In genomic region chr5:92136536-92137238, GRCm38 (mm10) we compare ENCODE assay signal across 8 mouse cellular contexts. TPM values are rescaled to one million over a fixed set of nuclear protein-coding genes. Genes with fewer than 3 reads are reported as not detected.
DNase-seq lines count a peak whose midpoint lies in the region; ATAC-seq and TF ChIP-seq lines count a peak whose summit lies in the region.

No protein-coding gene starts in this region.

- no peak overlapping the region for H3K9ac ChIP-seq in kidney, postnatal 0 days (ENCODE audit: low read depth, low read length)
- H3K9ac ChIP-seq in embryonic facial prominence, embryonic 14.5 days (ENCODE audit: low read depth, low read length) = peak overlapping the region; percentile 60; the same call in 1 of the 2 replicates
- no peak overlapping the region for H3K9ac ChIP-seq in intestine, postnatal 0 days (ENCODE audit: low read depth, low read length)
- peak overlapping the region; percentile 74 for H3K9ac ChIP-seq in neural tube, embryonic 13.5 days

- 62% methylated on average over 9 of the region's 9 CpGs for WGBS in kidney, postnatal 0 days
- 58% methylated on average over 9 of the region's 9 CpGs for WGBS in embryonic facial prominence, embryonic 14.5 days
- 62% methylated on average over 9 of the region's 9 CpGs for WGBS in intestine, postnatal 0 days
- 66% methylated on average over 9 of the region's 9 CpGs for WGBS in neural tube, embryonic 13.5 days

- no peak for TF ChIP-seq CTCF in kidney, postnatal 0 days (IDR thresholded peaks at IDR 0.05; ENCODE audit: low read depth)
- no peak for TF ChIP-seq CTCF in intestine, postnatal 0 days (IDR thresholded peaks at IDR 0.05; ENCODE audit: low read depth)

- no peaks in the 10 kb centered on the region for H3K36me3 ChIP-seq in kidney, postnatal 0 days (ENCODE audit: insufficient read depth, low read length)
- H3K36me3 ChIP-seq in embryonic facial prominence, embryonic 14.5 days (ENCODE audit: control insufficient read depth, insufficient read depth, low read length) = peaks cover 2% of the 10 kb centered on the region; the same call in 1 of the 2 replicates
- no peaks in the 10 kb centered on the region; the same call in 1 of the 2 replicates for H3K36me3 ChIP-seq in intestine, postnatal 0 days (ENCODE audit: control insufficient read depth, insufficient read depth)
- H3K36me3 ChIP-seq in neural tube, embryonic 13.5 days = peaks cover 16% of the 10 kb centered on the region

- no peak for ATAC-seq in kidney, postnatal 0 days (replicated peaks; ENCODE audit: low FRiP score, low read depth)
- no peak for ATAC-seq in embryonic facial prominence, embryonic 14.5 days (ENCODE audit: low read depth)
- ATAC-seq in intestine, postnatal 0 days = no peak
- no peak for ATAC-seq in neural tube, embryonic 13.5 days (ENCODE audit: low read depth)
- ATAC-seq in monocyte, adult 5-6 weeks (replicated peaks; ENCODE audit: insufficient number of reproducible peaks, low FRiP score, low TSS enrichment, poor library complexity, severe bottlenecking) = no peak

- no peak for DNase-seq in kidney, postnatal 0 days (ENCODE audit: low spot score)
- DNase-seq in kidney, postnatal 25 days = no peak
- DNase-seq in embryonic facial prominence, embryonic 14.5 days (ENCODE audit: low spot score) = no peak
- DNase-seq in ovary, postnatal 14 days (ENCODE audit: low spot score) = no peak
- no peak for DNase-seq in right cerebral cortex, postnatal 4 days

- no peaks in the 10 kb centered on the region for H3K9me3 ChIP-seq in kidney, postnatal 0 days (replicated peaks; ENCODE audit: low read length)
- H3K9me3 ChIP-seq in embryonic facial prominence, embryonic 14.5 days (ENCODE audit: control insufficient read depth, low read length) = no peaks in the 10 kb centered on the region
- H3K9me3 ChIP-seq in intestine, postnatal 0 days (ENCODE audit: control insufficient read depth) = no peaks in the 10 kb centered on the region
- peaks cover 3% of the 10 kb centered on the region; the same call in 1 of the 2 replicates for H3K9me3 ChIP-seq in neural tube, embryonic 13.5 days

- H3K4me2 ChIP-seq in kidney, postnatal 0 days (ENCODE audit: low read length) = peak overlapping the region; percentile 70
- peak overlapping the region; percentile 71 for H3K4me2 ChIP-seq in embryonic facial prominence, embryonic 14.5 days (ENCODE audit: low read depth, low read length)
- peak overlapping the region; percentile 71 for H3K4me2 ChIP-seq in intestine, postnatal 0 days (replicated peaks; ENCODE audit: low read depth)
- H3K4me2 ChIP-seq in neural tube, embryonic 13.5 days = peak overlapping the region; percentile 67

- H3K4me1 ChIP-seq in kidney, postnatal 0 days (replicated peaks; ENCODE audit: insufficient read depth, low read length) = peaks cover 14% of the 10 kb centered on the region; the same call in 1 of the 2 replicates
- H3K4me1 ChIP-seq in embryonic facial prominence, embryonic 14.5 days (ENCODE audit: control insufficient read depth, insufficient read depth, low read length) = peaks cover 16% of the 10 kb centered on the region
- 0 out of 2 replicates have a peak, but pooled peaks cover 4% of the 10 kb centered on the region for H3K4me1 ChIP-seq in intestine, postnatal 0 days (replicated peaks; ENCODE audit: control insufficient read depth, insufficient read depth, low read length)
- peaks cover 34% of the 10 kb centered on the region for H3K4me1 ChIP-seq in neural tube, embryonic 13.5 days (replicated peaks)

- no peaks in the 10 kb centered on the region for H3K27me3 ChIP-seq in kidney, postnatal 0 days (ENCODE audit: insufficient read depth, low read length)
- H3K27me3 ChIP-seq in embryonic facial prominence, embryonic 14.5 days (replicated peaks; ENCODE audit: control insufficient read depth, insufficient read depth, low read length) = no peaks in the 10 kb centered on the region
- no peaks in the 10 kb centered on the region for H3K27me3 ChIP-seq in intestine, postnatal 0 days (replicated peaks; ENCODE audit: control insufficient read depth, insufficient read depth, low read length)
- H3K27me3 ChIP-seq in neural tube, embryonic 13.5 days = no peaks in the 10 kb centered on the region

- peak overlapping the region; percentile 74 for H3K4me3 ChIP-seq in kidney, postnatal 0 days (replicated peaks; ENCODE audit: low read depth, low read length)
- peak overlapping the region; percentile 93 for H3K4me3 ChIP-seq in embryonic facial prominence, embryonic 14.5 days (ENCODE audit: low read depth, low read length)
- peak overlapping the region; percentile 80 for H3K4me3 ChIP-seq in intestine, postnatal 0 days (ENCODE audit: low read depth, low read length)
- H3K4me3 ChIP-seq in neural tube, embryonic 13.5 days = peak overlapping the region; percentile 90

- no peak overlapping the region for H3K27ac ChIP-seq in kidney, postnatal 0 days
- no peak overlapping the region for H3K27ac ChIP-seq in embryonic facial prominence, embryonic 14.5 days (replicated peaks; ENCODE audit: low read depth, low read length)
- no peak overlapping the region for H3K27ac ChIP-seq in intestine, postnatal 0 days (ENCODE audit: low read depth, low read length)
- no peak overlapping the region; the same call in 1 of the 2 replicates for H3K27ac ChIP-seq in neural tube, embryonic 13.5 days (replicated peaks)

RNA-seq across cellular contexts. Expression of gene Uso1, which starts 1.1 kb away (rescaled TPM):
- polyA plus RNA-seq in kidney, postnatal 0 days (2015; fragmentation: Nextera tagmentation; extraction: Ambion mirVana) = 36.1 and 38.4 TPM in 2 replicates
- 41.8 and 49.3 TPM in 2 replicates for polyA plus RNA-seq in embryonic facial prominence, embryonic 14.5 days (2014; fragmentation: Nextera tagmentation; extraction: Ambion mirVana)
- 61.5 and 68.8 TPM in 2 replicates for polyA plus RNA-seq in intestine, postnatal 0 days (2015; fragmentation: Nextera tagmentation; extraction: Ambion mirVana)
- polyA plus RNA-seq in neural tube, embryonic 13.5 days (2015; fragmentation: Nextera tagmentation; extraction: Ambion mirVana) = 45.7 and 49.3 TPM in 2 replicates
- total RNA-seq in monocyte, adult 5-6 weeks (2017) = 16.5 to 45.5 TPM (median 28.5 TPM) in 3 replicates

RNA-seq across cellular contexts. Expression of gene G3bp2, which starts 53.2 kb away (rescaled TPM):
- polyA plus RNA-seq in kidney, postnatal 0 days (2015; fragmentation: Nextera tagmentation; extraction: Ambion mirVana) = 134 and 155 TPM in 2 replicates
- polyA plus RNA-seq in embryonic facial prominence, embryonic 14.5 days (2014; fragmentation: Nextera tagmentation; extraction: Ambion mirVana) = 153 and 175 TPM in 2 replicates
- polyA plus RNA-seq in intestine, postnatal 0 days (2015; fragmentation: Nextera tagmentation; extraction: Ambion mirVana) = 121 and 132 TPM in 2 replicates
- 380 and 403 TPM in 2 replicates for polyA plus RNA-seq in neural tube, embryonic 13.5 days (2015; fragmentation: Nextera tagmentation; extraction: Ambion mirVana)
- 133 to 155 TPM (median 141 TPM) in 3 replicates for total RNA-seq in monocyte, adult 5-6 weeks (2017)

Comparison
In these comparisons a context has a peak if more than half of its experiments do, and no peak if none do; other contexts are left out.
1. H3K9ac ChIP-seq: peak in embryonic facial prominence, embryonic 14.5 days (single experiment) and neural tube, embryonic 13.5 days (single experiment); none in kidney, postnatal 0 days (single experiment) and intestine, postnatal 0 days (single experiment).
2. Peak in every context shown above with its lines, with median percentiles within 50 percentile points of each other: H3K4me2 ChIP-seq and H3K4me3 ChIP-seq.